Mouse (Mus musculus) cortical plate, adult 2 months (tissue): ENCODE data around the gene Frrs1.

ENCODE experiments used
- CTCF ChIP-seq: fragments of 200-500 bp; IDR thresholded peaks from 2 replicates; pipeline ENCODE4 v1.5.1; 2011; ENCODE audit warnings: mild to moderate bottlenecking, control low read depth, low read length; ENCODE audit not compliant: insufficient read depth; ENCODE audit errors: extremely low read depth
- POLR2A ChIP-seq: fragments of 200-500 bp; IDR thresholded peaks from 2 replicates; pipeline ENCODE4 v1.6.1; 2011; ENCODE audit warnings: mild to moderate bottlenecking, low read length, control low read depth; ENCODE audit not compliant: insufficient read depth; ENCODE audit errors: extremely low read depth

DNA sequence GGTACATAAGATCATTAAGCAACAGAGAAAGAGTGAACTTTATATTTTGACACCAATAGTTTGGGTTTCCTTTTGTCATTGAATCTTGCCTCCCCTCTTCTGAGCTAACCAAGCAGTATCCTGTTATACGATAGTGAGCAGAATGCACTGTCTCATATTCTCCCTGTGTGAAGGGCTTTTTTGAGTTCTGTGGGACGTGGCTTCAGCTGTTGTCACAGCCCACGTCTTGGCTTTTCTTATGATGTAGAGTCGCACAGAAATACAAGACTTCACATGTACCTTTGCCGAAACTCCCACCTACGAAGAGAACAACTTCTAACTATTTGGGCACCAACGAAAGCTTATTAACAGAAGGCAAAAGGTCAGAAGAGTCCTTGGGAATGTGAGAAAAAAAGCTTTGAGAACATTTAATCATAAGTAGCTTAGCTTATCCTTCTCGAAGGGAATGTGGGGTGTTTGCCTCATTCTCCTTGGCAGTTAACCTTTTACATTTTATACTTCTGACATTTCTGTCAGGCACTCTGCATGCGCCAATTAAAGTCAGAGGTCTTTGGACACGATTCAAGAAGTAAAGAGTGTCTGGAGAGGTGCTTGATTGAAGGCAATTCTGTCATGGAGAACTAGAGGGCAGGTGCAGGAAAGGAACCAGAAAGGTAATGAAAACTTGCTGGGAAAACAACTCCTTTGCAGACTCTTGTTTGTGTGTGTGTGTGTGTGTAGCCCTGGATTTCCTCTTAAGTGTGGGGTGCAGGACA, 81.7 kb downstream of the Frrs1 start:
- TF ChIP-seq CTCF, result no peak
- TF ChIP-seq POLR2A, result no peak
